Mouse (Mus musculus): ENCODE data around the gene Ranbp9.
A peak's percentile ranks its signal among the peaks of the same experiment; 100 is the strongest.
"Not testable (repeated sequence)": the region's sequence is repeated elsewhere in the genome, so short reads cannot be mapped to it uniquely, and the experiment has no call there.

Gene Ranbp9

GRCm38 (mm10) chr13:43496660-43497059 is 15.6 kb upstream of the Ranbp9 start:
- no peak for DNase-seq (ENCODE audit: low spot score)

- no peak for DNase-seq (ENCODE audit: low spot score)
These were observed 14.6 kb upstream of the Ranbp9 start for GRCm38 (mm10) chr13:43495645-43496044.

GRCm38 (mm10) chr13:43493725-43494124 is 12.6 kb upstream of the Ranbp9 start:
- no peak for DNase-seq (ENCODE audit: low spot score)

GRCm38 (mm10) chr13:43493058-43493481 is 12.0 kb upstream of the Ranbp9 start:
- DNase-seq (ENCODE audit: low spot score): no peak

- DNase-seq (ENCODE audit: low spot score): no peak
These were observed 5.6 kb upstream of the Ranbp9 start for GRCm38 (mm10) chr13:43486501-43487213.

- DNase-seq (ENCODE audit: low spot score): no peak
These were observed 4.3 kb upstream of the Ranbp9 start for GRCm38 (mm10) chr13:43485278-43485976.

- no peak for DNase-seq (ENCODE audit: low spot score)
These were observed 1.7 kb upstream of the Ranbp9 start for GRCm38 (mm10) chr13:43482782-43483181.

GRCm38 (mm10) chr13:43481859-43482245 is 770 bp upstream of the Ranbp9 start:
- no peak for DNase-seq (ENCODE audit: low spot score)

GRCm38 (mm10) chr13:43480595-43480956 is 506 bp downstream of the Ranbp9 start:
- DNase-seq (ENCODE audit: low spot score): no peak

DNA sequence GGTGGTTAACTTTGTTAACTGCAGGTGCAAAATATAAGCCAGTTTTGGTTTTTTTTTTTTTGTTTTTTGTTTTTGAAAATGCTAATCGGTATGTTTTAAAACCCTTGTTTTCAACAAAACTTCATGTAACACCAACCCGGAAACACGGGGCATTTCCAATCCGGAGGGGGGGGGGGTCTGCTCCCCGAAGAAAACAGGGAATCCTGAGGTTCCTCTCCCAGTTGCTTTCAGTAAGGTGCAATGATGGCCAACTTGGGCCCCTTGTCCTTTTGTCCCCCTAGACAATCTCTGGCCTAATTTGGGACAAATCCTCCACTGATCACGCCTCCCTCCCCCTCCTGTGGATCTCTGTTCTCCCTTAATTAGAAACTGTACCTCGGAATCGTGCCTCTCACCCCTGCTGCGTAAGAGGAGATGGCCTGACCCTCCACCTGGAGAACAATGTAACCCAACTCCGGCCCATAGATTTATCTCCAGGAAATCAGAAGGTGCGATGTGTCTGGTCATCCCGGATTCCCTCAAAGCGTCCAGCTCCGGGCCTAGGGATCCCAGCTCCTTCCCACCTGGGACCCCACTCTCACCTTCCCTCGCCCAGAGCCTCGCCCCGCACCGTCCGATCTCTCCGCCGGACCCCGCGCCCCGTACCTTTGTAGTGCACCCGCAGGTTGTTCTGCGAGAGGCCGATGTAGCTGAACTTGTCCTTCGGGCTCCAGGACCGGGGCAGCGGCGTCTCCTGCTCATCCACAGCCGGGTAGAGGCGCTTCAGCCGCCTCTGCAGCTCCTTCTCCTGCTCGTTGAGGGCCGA is 1.1 kb downstream of the Ranbp9 start:
- DNase-seq (ENCODE audit: low spot score): no peak

DNA sequence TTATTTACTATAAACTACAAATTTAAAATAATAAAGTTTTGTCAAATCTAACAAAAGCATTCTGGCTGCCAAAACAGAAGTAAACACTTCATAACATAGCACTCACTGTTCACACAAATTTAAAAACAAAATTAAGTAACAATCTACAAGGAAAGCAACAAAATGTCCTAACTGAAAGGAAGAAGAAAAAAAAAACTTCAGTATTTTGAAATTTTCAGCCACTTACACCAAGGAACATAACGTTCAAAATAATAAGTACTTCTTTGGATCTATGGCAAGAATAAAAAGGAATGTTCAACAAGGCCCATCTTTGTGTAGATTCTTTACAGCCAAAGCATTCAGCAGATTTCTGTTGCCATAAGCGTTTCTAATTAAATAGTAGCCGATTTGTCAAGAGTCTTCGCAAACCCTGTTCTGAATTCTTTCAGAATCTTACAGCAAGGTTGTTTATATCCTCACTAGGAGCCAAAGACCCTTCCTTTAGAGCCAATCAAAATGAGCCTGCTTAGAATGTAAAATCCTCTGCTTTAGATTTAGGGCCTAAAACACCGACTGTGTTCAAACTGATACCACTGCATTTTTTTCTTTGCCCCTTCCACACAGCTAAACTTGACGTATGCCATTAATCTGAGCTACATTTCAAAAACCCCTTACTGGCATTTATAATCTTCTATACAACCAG is 1.9 kb downstream of the Ranbp9 start:
- DNase-seq (ENCODE audit: low spot score): no peak

- DNase-seq (ENCODE audit: low spot score): no peak
These were observed 2.5 kb downstream of the Ranbp9 start for GRCm38 (mm10) chr13:43478586-43478985.

- DNase-seq (ENCODE audit: low spot score): no peak
These were observed 3.9 kb downstream of the Ranbp9 start for GRCm38 (mm10) chr13:43477098-43477697.

GRCm38 (mm10) chr13:43476226-43476625 is 4.9 kb downstream of the Ranbp9 start:
- no peak for DNase-seq (ENCODE audit: low spot score)

- no peak for DNase-seq (ENCODE audit: low spot score)
These were observed 6.4 kb downstream of the Ranbp9 start for GRCm38 (mm10) chr13:43474722-43475121.

DNA sequence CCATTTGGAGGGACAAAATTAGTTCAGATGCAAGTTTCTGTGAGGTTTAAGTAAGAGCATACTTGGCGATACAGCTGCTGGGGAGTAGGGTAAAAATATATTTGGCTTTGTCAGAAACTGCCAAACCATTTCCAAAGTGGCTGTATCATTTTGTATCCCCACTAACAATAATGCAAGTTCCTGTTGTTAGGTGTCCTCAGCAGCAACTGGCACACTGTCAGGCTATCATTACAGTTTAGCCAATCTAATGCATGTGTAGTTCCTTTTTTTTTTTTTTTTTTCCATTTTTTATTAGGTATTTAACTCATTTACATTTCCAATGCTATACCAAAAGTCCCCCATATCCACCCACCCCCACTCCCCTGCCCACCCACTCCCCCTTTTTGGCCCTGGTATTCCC is 9.2 kb downstream of the Ranbp9 start:
- not testable (repeated sequence) for DNase-seq (ENCODE audit: low spot score)

DNA sequence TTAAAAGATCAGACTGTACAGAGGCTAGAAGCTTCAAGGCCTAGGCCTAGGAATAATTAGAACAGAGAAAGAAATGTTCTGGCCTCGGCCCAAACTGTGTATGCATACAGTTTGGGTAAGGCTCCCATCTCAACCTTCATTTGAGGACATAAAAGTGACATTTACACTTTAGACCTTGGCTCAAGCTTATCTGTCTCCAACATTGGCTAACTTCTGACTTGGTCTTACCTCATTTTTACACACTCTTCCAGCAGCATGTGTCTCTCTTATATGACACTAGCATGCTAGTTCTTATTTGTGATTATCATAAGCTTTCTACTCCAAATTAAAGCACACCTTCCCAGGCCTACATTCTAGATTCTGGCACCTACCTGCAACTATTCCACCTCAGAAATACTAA is 11.5 kb downstream of the Ranbp9 start:
- DNase-seq (ENCODE audit: low spot score): no peak

DNA sequence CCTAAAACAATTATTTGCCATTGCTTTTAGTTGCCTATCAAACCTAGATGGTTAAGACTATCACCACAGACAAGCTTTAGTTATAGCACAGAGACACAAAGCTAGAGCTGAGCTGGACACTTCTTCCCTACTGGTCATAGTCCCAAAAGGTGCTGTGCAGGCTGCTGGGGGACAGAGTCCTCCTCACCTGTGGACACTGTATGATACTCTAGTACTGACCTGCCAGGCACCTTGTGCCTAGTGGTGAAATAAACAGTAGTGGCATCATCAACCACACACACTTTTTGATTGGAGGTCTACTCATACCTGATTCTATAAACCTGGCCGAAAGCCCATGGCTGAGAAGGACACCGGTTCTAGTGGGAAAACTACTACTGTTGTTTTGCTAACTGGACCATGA is 16.5 kb downstream of the Ranbp9 start:
- DNase-seq (ENCODE audit: low spot score): no peak

- no peak for DNase-seq (ENCODE audit: low spot score)
These were observed 23.9 kb downstream of the Ranbp9 start for GRCm38 (mm10) chr13:43457161-43457560.

DNA sequence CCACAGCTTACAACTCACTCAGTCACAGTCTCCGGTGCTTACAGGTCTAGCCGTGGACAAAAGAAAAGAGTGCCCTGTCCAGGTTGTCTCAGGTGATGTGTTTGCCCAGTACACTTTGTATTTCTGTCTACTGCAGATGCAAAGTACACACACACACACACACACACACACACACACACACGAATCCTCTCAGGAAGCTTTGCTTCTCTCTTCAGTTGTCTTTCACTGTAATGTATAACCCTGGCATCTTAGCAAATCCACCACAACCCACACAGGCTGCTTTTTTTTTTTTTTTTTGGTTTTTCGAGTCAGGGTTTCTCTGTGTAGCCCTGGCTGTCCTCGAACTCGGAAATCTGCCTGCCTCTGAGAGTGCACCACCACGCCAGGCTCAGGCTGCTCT is 26.7 kb downstream of the Ranbp9 start:
- DNase-seq (ENCODE audit: low spot score): no peak

DNA sequence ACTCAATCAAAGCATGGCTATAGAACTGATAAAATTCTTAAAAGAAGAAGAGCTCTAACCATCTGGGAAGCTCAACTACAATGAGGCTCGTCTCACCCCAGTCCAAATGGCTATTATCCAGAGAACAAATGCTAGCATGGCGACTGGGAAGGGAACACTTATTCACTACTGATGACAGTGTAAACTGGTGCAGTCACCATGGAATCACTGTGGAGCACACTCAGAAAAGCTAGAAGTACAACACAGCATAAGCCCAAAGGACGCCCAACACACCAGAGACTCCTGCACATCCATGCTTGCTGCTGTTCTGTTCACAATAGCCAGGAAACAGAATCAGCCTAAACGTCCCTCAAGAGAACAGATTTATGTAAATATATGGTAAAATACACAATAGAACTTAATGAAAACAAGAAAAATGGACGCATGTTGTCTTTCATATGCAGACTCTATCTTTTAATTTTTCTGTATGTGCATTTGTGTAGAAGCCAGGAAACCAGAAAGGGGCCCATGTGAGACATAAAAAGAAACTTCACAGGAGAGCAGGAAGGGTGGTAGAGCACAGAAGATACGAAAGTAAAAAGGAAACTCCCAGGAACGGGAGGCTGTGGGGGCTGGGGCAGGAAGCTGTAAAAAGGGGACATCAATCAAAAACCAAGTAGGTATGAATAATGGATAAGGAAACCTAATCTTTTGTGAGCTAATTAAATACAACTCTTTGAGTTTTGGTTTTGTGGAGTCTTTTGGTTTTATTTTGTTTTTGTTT is 28.1 kb downstream of the Ranbp9 start:
- DNase-seq (ENCODE audit: low spot score): peak; percentile 75
